Mouse (Mus musculus) forebrain, embryonic 11.5 days (tissue): ENCODE measurements around the gene Spem2. TPM values are rescaled to one million over a fixed set of nuclear protein-coding genes. Genes with fewer than 3 reads are reported as not detected.
A peak's percentile ranks its signal among the peaks of the same experiment; 100 is the strongest.

Source experiments
- ATAC-seq: fragments of 200-750 bp; cut with Nextera tagmentation; replicated peaks from 2 replicates; pipeline ENCODE4 v1.8.0; 2017; ENCODE audit warnings: moderate TSS enrichment; ENCODE audit not compliant: low FRiP score
- DNase-seq: peaks from one replicate; pipeline ENCODE4 v3.0.0-alpha.2; 2017; ENCODE audit warnings: low spot score
- H3K27ac ChIP-seq: fragments of 300-500 bp; sonication (generic); 2 replicates; pipeline ENCODE4 v1.5.1; 2014; ENCODE audit warnings: low read depth, low read length
- H3K27me3 ChIP-seq: fragments of 300-500 bp; sonication (generic); 2 replicates; pipeline ENCODE4 v1.6.1; 2014; ENCODE audit warnings: mild to moderate bottlenecking, low read length, mixed read lengths; ENCODE audit not compliant: control insufficient read depth, insufficient read depth
- H3K36me3 ChIP-seq: fragments of 300-500 bp; sonication (generic); 2 replicates; pipeline ENCODE4 v1.6.1; 2014; ENCODE audit warnings: mild to moderate bottlenecking, low read length, moderate library complexity, mixed read lengths; ENCODE audit not compliant: control insufficient read depth, insufficient read depth
- H3K4me1 ChIP-seq: fragments of 300-500 bp; sonication (generic); replicated peaks from 2 replicates; pipeline ENCODE4 v1.6.1; 2014; ENCODE audit warnings: low read length, mixed read lengths; ENCODE audit not compliant: control insufficient read depth, insufficient read depth
- H3K4me2 ChIP-seq: fragments of 300-500 bp; sonication (generic); 2 replicates; pipeline ENCODE4 v1.6.1; 2014; ENCODE audit warnings: low read depth, mild to moderate bottlenecking, low read length, moderate library complexity, mixed read lengths; ENCODE audit not compliant: severe bottlenecking
- H3K4me3 ChIP-seq: fragments of 300-500 bp; sonication (generic); 2 replicates; pipeline ENCODE4 v1.5.1; 2014; ENCODE audit warnings: low read depth, low read length
- H3K9ac ChIP-seq: fragments of 300-500 bp; sonication (generic); 2 replicates; pipeline ENCODE4 v1.6.1; 2014; ENCODE audit warnings: low read length
- H3K9me3 ChIP-seq: fragments of 300-500 bp; sonication (generic); 2 replicates; pipeline ENCODE4 v1.6.1; 2016; ENCODE audit warnings: low read length, mixed read lengths; ENCODE audit not compliant: control insufficient read depth
- WGBS: fragments of 180-500 bp; shearing (Covaris S2); extraction: QIAGEN DNeasy Blood & Tissue Kit; methylation state at CpG from one replicate; pipeline ENCODE4 v1.1.7; 2014; 5-methylcytosine and 5-hydroxymethylcytosine counted together
- polyA plus RNA-seq: library from polyadenylated mRNA; unstranded; fragments of >200 nt; fragmentation: Nextera tagmentation; extraction: Ambion mirVana; gene quantifications from 2 replicates; pipeline ENCODE4 v1.2.1, GENCODE M21; 2014

Gene Spem2
- polyA plus RNA-seq, 1 experiment from 2014 or later: not detected

DNA sequence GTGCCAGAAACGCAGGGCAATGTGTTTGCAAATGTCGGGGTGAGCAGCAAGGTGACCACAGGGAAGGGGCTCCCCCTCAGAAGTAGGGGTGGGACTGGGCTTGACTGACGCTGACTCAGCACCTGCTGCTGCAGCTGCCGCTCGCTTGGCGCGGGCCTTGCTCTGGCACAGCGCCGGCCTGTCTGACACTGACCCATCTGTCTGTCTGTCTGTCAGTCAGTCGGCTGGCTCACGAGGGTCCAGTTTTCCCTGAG is 18.2 kb downstream of the Spem2 start:
- DNase-seq: no peak
- Histone ChIP-seq H3K4me3 (peak overlapping the region; percentile 49), H3K36me3 (no peaks in the 10 kb centered on the region), H3K9ac (peak overlapping the region; percentile 73), H3K27ac (peak overlapping the region; percentile 67; the same call in 1 of the 2 replicates), H3K4me1 (peaks cover 47% of the 10 kb centered on the region), H3K9me3 (no peaks in the 10 kb centered on the region), H3K4me2 (peak overlapping the region; percentile 87), H3K27me3 (peaks cover 40% of the 10 kb centered on the region)
- WGBS: under 1% methylated on average over 11 of the region's 11 CpGs
- peak; percentile 13; the same call in 1 of the 2 replicates for ATAC-seq

DNA sequence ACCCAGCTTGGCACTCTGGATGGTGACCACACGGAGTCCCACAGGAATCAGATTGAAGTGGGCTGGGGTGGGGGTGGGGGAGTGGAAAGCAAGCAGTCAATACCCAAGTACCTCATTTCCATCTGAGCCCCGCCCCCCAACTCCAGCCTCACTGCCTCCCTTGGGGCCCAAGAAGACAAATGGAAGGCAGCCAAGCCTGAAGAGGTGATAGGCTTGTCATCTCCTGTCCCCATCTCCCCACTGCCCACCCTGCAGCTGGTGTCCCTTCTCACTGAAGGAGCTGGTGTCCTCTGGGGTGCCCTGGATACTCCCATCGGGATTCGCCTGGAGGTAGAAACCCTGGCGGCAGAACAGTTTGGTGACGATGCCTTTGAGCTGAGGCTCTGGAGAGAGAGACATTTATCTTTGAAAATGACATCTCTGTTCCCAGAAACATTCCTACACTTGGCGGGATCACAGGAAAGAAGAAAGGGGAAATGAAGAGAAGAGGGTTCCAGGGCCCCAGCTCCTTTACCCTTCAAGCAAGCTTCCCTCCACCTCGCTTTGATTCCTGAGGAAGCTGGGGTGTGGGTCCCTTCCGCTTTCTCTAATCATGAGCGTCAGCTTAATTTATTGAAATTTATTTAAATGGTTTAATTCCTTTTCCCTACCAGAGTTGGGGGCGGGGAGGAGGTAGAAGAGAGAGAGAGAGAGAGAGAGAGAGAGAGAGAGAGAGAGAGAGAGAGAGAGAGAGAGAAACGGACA is 18.7 kb downstream of the Spem2 start:
- H3K4me1 ChIP-seq: peaks cover 42% of the 10 kb centered on the region
- H3K4me3 ChIP-seq: peak overlapping the region; percentile 49
- H3K9me3 ChIP-seq: no peaks in the 10 kb centered on the region
- H3K9ac ChIP-seq: peak overlapping the region; percentile 73
- WGBS: 29% methylated on average over 12 of the region's 12 CpGs
- no peak for ATAC-seq
- peaks cover 35% of the 10 kb centered on the region for H3K27me3 ChIP-seq
- no peaks in the 10 kb centered on the region for H3K36me3 ChIP-seq
- peak overlapping the region; percentile 67; the same call in 1 of the 2 replicates for H3K27ac ChIP-seq
- no peak for DNase-seq
- H3K4me2 ChIP-seq: peak overlapping the region; percentile 87

DNA sequence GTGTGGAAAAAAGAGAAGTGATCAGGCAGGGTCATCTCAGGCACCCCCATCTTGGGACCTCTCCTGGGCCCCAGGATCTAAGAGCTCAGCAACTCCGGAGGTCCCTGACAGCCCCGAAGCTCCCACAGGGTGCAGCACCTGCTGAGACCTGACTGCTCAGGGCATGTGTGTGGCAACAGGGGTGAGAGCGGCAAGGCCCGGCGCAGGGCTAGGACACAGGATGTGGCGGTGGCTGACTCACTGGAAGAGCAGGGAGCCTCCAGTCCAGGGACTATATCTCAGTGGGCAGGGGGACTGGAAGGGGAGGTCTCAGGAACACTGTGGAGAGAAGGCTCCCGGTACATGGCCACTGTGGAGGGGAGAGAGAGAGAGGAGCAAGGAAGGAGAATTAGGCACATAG is 20.3 kb downstream of the Spem2 start:
- no peak overlapping the region for H3K9ac ChIP-seq
- 79% methylated on average over 7 of the region's 7 CpGs for WGBS
- H3K4me1 ChIP-seq: peaks cover 29% of the 10 kb centered on the region
- no peak for ATAC-seq
- peaks cover 20% of the 10 kb centered on the region for H3K27me3 ChIP-seq
- no peaks in the 10 kb centered on the region for H3K36me3 ChIP-seq
- H3K4me3 ChIP-seq: no peak overlapping the region
- H3K9me3 ChIP-seq: no peaks in the 10 kb centered on the region
- DNase-seq: no peak
- no peak overlapping the region for H3K4me2 ChIP-seq
- H3K27ac ChIP-seq: no peak overlapping the region

DNA sequence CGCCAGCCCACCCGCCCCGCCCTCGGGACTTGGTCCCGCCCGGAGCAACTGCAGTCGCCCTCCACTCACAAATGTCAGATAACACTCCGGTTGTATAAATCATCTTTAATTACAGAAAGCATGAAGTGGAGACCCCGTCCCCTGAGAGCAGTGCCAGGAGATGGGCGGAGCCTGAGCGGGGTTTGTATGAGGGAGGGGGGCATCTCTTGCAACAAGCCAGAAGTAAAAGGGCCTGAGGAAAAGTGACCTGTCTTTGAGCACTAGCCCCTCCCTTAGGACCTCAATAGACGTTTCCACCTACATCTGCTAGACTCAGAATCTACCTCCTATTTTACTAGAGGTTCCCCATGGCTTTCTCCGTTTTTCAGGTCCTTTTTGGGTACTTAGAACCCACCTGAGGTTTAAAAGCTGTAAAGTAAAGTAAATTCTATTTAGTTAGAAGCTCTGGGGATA is 22.3 kb downstream of the Spem2 start:
- WGBS: 2% methylated on average over 13 of the region's 13 CpGs
- no peak overlapping the region for H3K27ac ChIP-seq
- H3K4me3 ChIP-seq: peak overlapping the region; percentile 42
- no peaks in the 10 kb centered on the region for H3K36me3 ChIP-seq
- DNase-seq (no peak), ATAC-seq (no peak)
- H3K4me2 ChIP-seq: peak overlapping the region; percentile 92
- H3K27me3 ChIP-seq: peaks cover 6% of the 10 kb centered on the region
- no peak overlapping the region; the same call in 1 of the 2 replicates for H3K9ac ChIP-seq
- peaks cover 16% of the 10 kb centered on the region; the same call in 1 of the 2 replicates for H3K4me1 ChIP-seq
- H3K9me3 ChIP-seq: no peaks in the 10 kb centered on the region

DNA sequence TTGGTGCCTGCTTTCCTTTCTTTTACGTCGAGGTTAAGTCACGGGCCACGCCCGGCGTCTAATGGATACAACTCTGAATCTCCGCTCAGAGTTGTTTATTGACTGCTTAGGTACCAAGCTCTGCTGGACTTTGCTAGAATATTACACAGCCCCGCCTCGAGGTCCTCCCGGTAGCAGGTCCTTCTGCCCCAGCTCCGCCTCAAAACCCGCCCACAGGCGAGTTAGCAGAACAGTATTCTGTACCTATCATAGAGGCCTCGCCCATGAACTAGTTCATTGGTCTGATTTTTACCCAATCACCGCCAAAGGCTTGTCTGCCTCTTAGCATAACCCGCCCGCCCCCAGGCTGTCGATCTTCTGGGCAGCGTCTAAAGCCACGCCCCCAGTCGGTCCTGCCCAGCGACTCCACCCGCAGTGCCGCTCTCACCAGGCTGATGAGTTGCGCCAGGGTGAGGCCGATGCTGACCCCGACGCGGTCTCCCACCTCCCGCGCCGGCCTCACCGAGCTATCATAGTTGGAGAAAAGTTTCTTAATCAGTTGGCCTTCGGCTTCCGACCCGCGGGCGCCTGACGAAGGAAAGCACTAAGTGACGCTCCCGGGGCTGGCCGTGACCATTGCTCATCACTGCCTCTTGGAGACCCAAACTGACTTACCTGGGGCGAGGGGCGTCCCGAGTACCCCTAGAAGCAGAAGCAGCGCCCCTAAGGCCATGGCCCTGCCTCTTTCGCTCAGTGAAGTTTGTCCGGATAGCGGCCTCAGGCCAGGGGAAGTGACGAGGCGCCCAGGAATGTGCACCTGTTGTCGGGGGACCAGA is 22.9 kb downstream of the Spem2 start, which contains the start of gene Chrnb1:
TSS of gene Chrnb1 (minus strand) at position 776 of the 815 bp plus-strand sequence.
- Histone ChIP-seq H3K9ac (peak within 1 kb of the TSS; percentile 48), H3K27ac (no peak within 1 kb of the TSS), H3K9me3 (no peaks in the 10 kb centered on the region), H3K36me3 (no peaks in the 10 kb centered on the region), H3K4me3 (peak within 1 kb of the TSS; percentile 42), H3K27me3 (peaks cover 6% of the 10 kb centered on the region), H3K4me2 (peak within 1 kb of the TSS; percentile 92), H3K4me1 (peaks cover 15% of the 10 kb centered on the region; the same call in 1 of the 2 replicates)
- DNase-seq (peak; percentile 94), ATAC-seq (peak; percentile 97)
- 2% methylated on average over 52 of the region's 52 CpGs for WGBS

DNA sequence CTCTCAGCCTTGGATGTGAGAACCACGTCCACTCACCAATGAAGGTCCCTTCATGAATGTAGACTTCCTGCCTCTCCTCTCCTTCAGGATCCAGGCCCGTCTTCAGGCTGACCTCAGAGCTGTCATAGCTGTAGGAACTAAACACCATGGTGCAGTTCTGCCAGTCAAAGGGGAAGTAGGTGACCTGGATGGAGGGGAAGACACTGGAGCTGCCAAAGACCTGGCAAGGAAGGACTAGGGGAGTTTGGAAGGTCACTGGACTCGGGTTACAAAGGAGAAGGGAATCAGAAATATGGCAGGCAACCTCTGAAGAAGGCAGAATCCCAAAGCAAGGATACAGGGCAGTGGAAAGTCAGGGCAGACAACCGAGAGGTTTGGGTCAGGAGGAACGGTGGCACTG is 24.8 kb downstream of the Spem2 start:
- WGBS: 64% methylated on average over 5 of the region's 5 CpGs
- Histone ChIP-seq H3K4me1 (peaks cover 7% of the 10 kb centered on the region; the same call in 1 of the 2 replicates), H3K27ac (no peak overlapping the region), H3K27me3 (peaks cover 6% of the 10 kb centered on the region), H3K4me3 (no peak overlapping the region), H3K9me3 (no peaks in the 10 kb centered on the region), H3K36me3 (no peaks in the 10 kb centered on the region), H3K4me2 (no peak overlapping the region), H3K9ac (no peak overlapping the region)
- DNase-seq (no peak), ATAC-seq (no peak)

DNA sequence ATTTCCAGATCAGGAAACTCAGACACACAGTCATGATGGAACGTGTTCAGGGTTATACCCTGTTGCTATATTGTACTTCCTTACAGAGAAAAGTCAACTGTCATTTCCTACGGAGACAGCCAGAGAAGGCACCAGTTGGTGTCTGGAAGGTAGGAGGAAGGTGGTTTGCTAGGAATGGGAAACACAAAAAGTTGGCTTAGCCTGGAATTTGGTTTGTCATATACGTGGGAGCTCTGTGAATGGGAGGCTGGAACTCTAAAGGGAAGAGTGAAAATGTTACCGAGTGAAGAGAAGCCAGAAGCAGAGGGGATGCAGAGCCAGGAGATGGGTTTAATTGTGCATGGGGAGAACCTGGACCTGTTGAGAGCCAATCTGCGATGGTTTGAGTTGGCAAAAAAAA is 26.8 kb downstream of the Spem2 start:
- H3K36me3 ChIP-seq: no peaks in the 10 kb centered on the region
- WGBS: 74% methylated on average over 5 of the region's 5 CpGs
- no peak overlapping the region for H3K27ac ChIP-seq
- peaks cover 2% of the 10 kb centered on the region for H3K27me3 ChIP-seq
- ATAC-seq (no peak), DNase-seq (no peak)
- no peaks in the 10 kb centered on the region for H3K9me3 ChIP-seq
- H3K4me1 ChIP-seq: peaks cover 7% of the 10 kb centered on the region; the same call in 1 of the 2 replicates
- no peak overlapping the region for H3K4me2 ChIP-seq
- no peak overlapping the region for H3K4me3 ChIP-seq
- H3K9ac ChIP-seq: no peak overlapping the region

DNA sequence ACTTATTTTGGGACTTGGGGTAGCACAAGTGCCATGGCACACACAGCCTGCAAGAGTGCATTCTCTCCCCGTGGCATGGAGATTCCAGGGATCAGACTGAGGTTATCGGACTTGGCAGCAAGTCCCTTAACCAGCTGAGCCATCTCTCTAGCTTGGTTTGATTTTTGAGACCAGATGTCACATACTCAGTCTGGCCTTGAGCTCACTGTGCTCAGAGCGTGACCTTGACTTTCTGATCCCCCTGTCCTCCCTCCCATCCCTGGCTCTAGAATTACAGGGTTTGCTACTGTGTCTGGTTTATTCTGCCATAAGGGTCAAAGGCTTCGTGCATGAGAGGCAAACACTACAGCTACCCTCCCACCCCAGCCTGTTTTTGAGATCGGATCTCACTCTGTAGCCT is 28.8 kb downstream of the Spem2 start:
- no peaks in the 10 kb centered on the region for H3K27me3 ChIP-seq
- H3K36me3 ChIP-seq: no peaks in the 10 kb centered on the region
- H3K9me3 ChIP-seq: no peaks in the 10 kb centered on the region
- H3K4me3 ChIP-seq: no peak overlapping the region
- 72% methylated on average over 5 of the region's 5 CpGs for WGBS
- H3K9ac ChIP-seq: no peak overlapping the region
- no peak overlapping the region for H3K27ac ChIP-seq
- ATAC-seq (no peak), DNase-seq (no peak)
- H3K4me1 ChIP-seq: no peaks in the 10 kb centered on the region
- H3K4me2 ChIP-seq: no peak overlapping the region
